In the genomic region with DNA sequence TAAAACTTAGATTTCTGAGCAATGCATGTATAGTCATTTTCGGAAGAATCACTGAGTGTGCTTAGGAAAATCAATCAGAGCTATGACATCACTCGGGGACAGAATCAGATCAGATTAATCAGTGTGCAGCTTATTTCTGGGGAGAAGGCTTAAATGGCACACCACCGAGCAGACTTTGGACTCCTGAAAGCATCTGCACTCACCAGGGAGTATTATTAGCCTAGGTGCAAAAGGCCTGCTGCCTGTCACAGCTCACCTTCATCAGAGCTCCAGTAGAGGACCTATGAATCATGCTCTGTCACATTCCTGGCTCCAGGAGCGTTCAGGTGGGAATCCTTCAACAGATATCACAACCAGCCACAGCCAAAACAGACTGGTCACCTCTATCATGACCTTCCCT, we compare ENCODE assay signal across 24 mouse cellular contexts. TPM values are rescaled to one million over a fixed set of nuclear protein-coding genes. Genes with fewer than 3 reads are reported as not detected.
A peak's percentile ranks its signal among the peaks of the same experiment; 100 is the strongest.
DNase-seq lines count a peak whose midpoint lies in the region; ATAC-seq and TF ChIP-seq lines count a peak whose summit lies in the region.
"Had no signal": no experiment of that assay in that cellular context is flagged by ENCODE, and none has a peak within 500 bp of the region (broad histone marks: within the 10 kb centered on the region; RNA-seq: fewer than 3 reads in every experiment).

No protein-coding gene starts in this region.

- no peak overlapping the region for H3K9ac ChIP-seq in kidney, postnatal 0 days (ENCODE audit: low read depth, low read length)
- no peak overlapping the region for H3K9ac ChIP-seq in intestine, embryonic 15.5 days
- H3K9ac ChIP-seq in intestine, embryonic 16.5 days (ENCODE audit: low read depth, low read length) = no peak overlapping the region
- no peak overlapping the region for H3K9ac ChIP-seq in hindbrain, embryonic 14.5 days
- H3K9ac ChIP-seq: embryonic facial prominence, embryonic 13.5 days; embryonic facial prominence, embryonic 15.5 days; forebrain, embryonic 12.5 days had no signal

- peak; percentile 44; the same call in 1 of the 2 replicates for ATAC-seq in kidney, postnatal 0 days (replicated peaks; ENCODE audit: low FRiP score, low read depth)
- ATAC-seq in intestine, embryonic 15.5 days = peak; percentile 74
- ATAC-seq in intestine, embryonic 16.5 days = peak; percentile 62
- ATAC-seq in hindbrain, embryonic 14.5 days (ENCODE audit: low FRiP score) = no peak
- ATAC-seq: forebrain, embryonic 14.5 days had no signal

- 45% methylated on average over 4 of the region's 4 CpGs for WGBS in kidney, adult 2 months
- WGBS in kidney, postnatal 0 days = 66% methylated on average over 4 of the region's 4 CpGs
- WGBS in intestine, embryonic 15.5 days = 54% methylated on average over 4 of the region's 4 CpGs
- 49% methylated on average over 4 of the region's 4 CpGs for WGBS in intestine, embryonic 16.5 days
- 82% methylated on average over 4 of the region's 4 CpGs for WGBS in hindbrain, embryonic 14.5 days
- 87% methylated on average over 4 of the region's 4 CpGs for WGBS in thymus, adult 2 months

- no peak overlapping the region for H3K4me2 ChIP-seq in kidney, postnatal 0 days (ENCODE audit: low read length)
- H3K4me2 ChIP-seq in intestine, embryonic 15.5 days (replicated peaks) = no peak overlapping the region
- no peak overlapping the region for H3K4me2 ChIP-seq in intestine, embryonic 16.5 days (ENCODE audit: low read depth, low read length)
- no peak overlapping the region for H3K4me2 ChIP-seq in hindbrain, embryonic 14.5 days (replicated peaks)
- H3K4me2 ChIP-seq: embryonic facial prominence, embryonic 13.5 days; embryonic facial prominence, embryonic 15.5 days; forebrain, embryonic 12.5 days had no signal

- no peaks in the 10 kb centered on the region for H3K9me3 ChIP-seq in kidney, postnatal 0 days (replicated peaks; ENCODE audit: low read length)
- no peaks in the 10 kb centered on the region for H3K9me3 ChIP-seq in intestine, embryonic 15.5 days
- H3K9me3 ChIP-seq in intestine, embryonic 16.5 days (ENCODE audit: control insufficient read depth, low read length) = no peaks in the 10 kb centered on the region
- H3K9me3 ChIP-seq in hindbrain, embryonic 14.5 days (ENCODE audit: control insufficient read depth, low read length) = no peaks in the 10 kb centered on the region
- H3K9me3 ChIP-seq: embryonic facial prominence, embryonic 13.5 days; embryonic facial prominence, embryonic 15.5 days; forebrain, embryonic 10.5 days; forebrain, embryonic 12.5 days had no signal

- TF ChIP-seq CTCF in kidney, adult 2 months (conservative IDR thresholded peaks at IDR 0.05; ENCODE audit: insufficient read depth, insufficient read length, low read depth, low read length) = no peak
- no peak for TF ChIP-seq CTCF in kidney, postnatal 0 days (IDR thresholded peaks at IDR 0.05; ENCODE audit: low read depth)
- no peak for TF ChIP-seq CTCF in thymus, adult 2 months (IDR thresholded peaks at IDR 0.05; ENCODE audit: borderline replicate concordance, control insufficient read depth, extremely low read depth, insufficient read depth, low read length, poor library complexity)

- H3K4me3 ChIP-seq in kidney, adult 2 months (ENCODE audit: insufficient read depth, low read depth, low read length) = no peak overlapping the region
- H3K4me3 ChIP-seq in kidney, postnatal 0 days (replicated peaks; ENCODE audit: low read depth, low read length) = no peak overlapping the region
- no peak overlapping the region for H3K4me3 ChIP-seq in intestine, embryonic 15.5 days (replicated peaks)
- no peak overlapping the region for H3K4me3 ChIP-seq in intestine, embryonic 16.5 days (ENCODE audit: low read length)
- H3K4me3 ChIP-seq in hindbrain, embryonic 14.5 days (replicated peaks; ENCODE audit: low read length) = no peak overlapping the region
- H3K4me3 ChIP-seq in thymus, adult 2 months (ENCODE audit: control insufficient read depth, insufficient read depth, low read length) = no peak overlapping the region
- H3K4me3 ChIP-seq: embryonic facial prominence, embryonic 13.5 days; embryonic facial prominence, embryonic 15.5 days; erythroblast, embryonic 14.5 days; forebrain, embryonic 10.5 days; forebrain, embryonic 12.5 days had no signal

- no peak for TF ChIP-seq POLR2A in kidney, adult 2 months (IDR thresholded peaks at IDR 0.05; ENCODE audit: low read depth, low read length)
- TF ChIP-seq POLR2A in thymus, adult 2 months (IDR thresholded peaks at IDR 0.05; ENCODE audit: control insufficient read depth, extremely low read depth, insufficient read depth, low read length, poor library complexity) = no peak

- peaks cover 2% of the 10 kb centered on the region for H3K36me3 ChIP-seq in kidney, adult 2 months (ENCODE audit: control insufficient read depth, insufficient read depth, low read length)
- H3K36me3 ChIP-seq in kidney, postnatal 0 days (ENCODE audit: insufficient read depth, low read length) = no peaks in the 10 kb centered on the region
- no peaks in the 10 kb centered on the region for H3K36me3 ChIP-seq in intestine, embryonic 15.5 days
- no peaks in the 10 kb centered on the region for H3K36me3 ChIP-seq in intestine, embryonic 16.5 days (ENCODE audit: control insufficient read depth, insufficient read depth, low read length)
- no peaks in the 10 kb centered on the region for H3K36me3 ChIP-seq in hindbrain, embryonic 14.5 days (replicated peaks; ENCODE audit: control insufficient read depth, insufficient read depth)
- no peaks in the 10 kb centered on the region for H3K36me3 ChIP-seq in thymus, adult 2 months (ENCODE audit: control insufficient read depth, insufficient read depth, low read length)
- H3K36me3 ChIP-seq: embryonic facial prominence, embryonic 13.5 days; embryonic facial prominence, embryonic 15.5 days; forebrain, embryonic 10.5 days; forebrain, embryonic 12.5 days had no signal

- H3K4me1 ChIP-seq in kidney, adult 2 months (ENCODE audit: control insufficient read depth, insufficient read depth, low read length) = no peaks in the 10 kb centered on the region
- H3K4me1 ChIP-seq in kidney, postnatal 0 days (replicated peaks; ENCODE audit: insufficient read depth, low read length) = no peaks in the 10 kb centered on the region
- H3K4me1 ChIP-seq in intestine, embryonic 15.5 days (replicated peaks) = no peaks in the 10 kb centered on the region
- H3K4me1 ChIP-seq in intestine, embryonic 16.5 days (ENCODE audit: control insufficient read depth, insufficient read depth, low read length) = no peaks in the 10 kb centered on the region
- no peaks in the 10 kb centered on the region for H3K4me1 ChIP-seq in hindbrain, embryonic 14.5 days (replicated peaks; ENCODE audit: control insufficient read depth, insufficient read depth, low read length)
- no peaks in the 10 kb centered on the region for H3K4me1 ChIP-seq in thymus, adult 2 months (replicated peaks; ENCODE audit: control insufficient read depth, insufficient read depth, low read length)
- H3K4me1 ChIP-seq: embryonic facial prominence, embryonic 13.5 days; embryonic facial prominence, embryonic 15.5 days; forebrain, embryonic 10.5 days; forebrain, embryonic 12.5 days had no signal

- no peak overlapping the region for H3K27ac ChIP-seq in kidney, adult 2 months (ENCODE audit: insufficient read depth, low read depth, low read length)
- H3K27ac ChIP-seq in kidney, postnatal 0 days = no peak overlapping the region
- H3K27ac ChIP-seq in intestine, embryonic 15.5 days = no peak overlapping the region
- H3K27ac ChIP-seq in intestine, embryonic 16.5 days (ENCODE audit: low read length) = no peak overlapping the region
- no peak overlapping the region for H3K27ac ChIP-seq in hindbrain, embryonic 14.5 days
- H3K27ac ChIP-seq in thymus, adult 2 months (ENCODE audit: control insufficient read depth, insufficient read depth, low read length) = no peak overlapping the region
- H3K27ac ChIP-seq: embryonic facial prominence, embryonic 13.5 days; embryonic facial prominence, embryonic 15.5 days; forebrain, embryonic 10.5 days; forebrain, embryonic 12.5 days had no signal

- DNase-seq in kidney, adult 2 months = peak; percentile 39
- no peak for DNase-seq in kidney, postnatal 25 days
- no peak for DNase-seq in kidney, postnatal 0 days (ENCODE audit: low spot score)
- no peak for DNase-seq in kidney, postnatal 14 days
- no peak for DNase-seq in hindbrain, embryonic 14.5 days (ENCODE audit: low spot score)
- DNase-seq in thymus, adult 2 months = no peak
- DNase-seq: adrenal gland, adult 2 months; adrenal gland, postnatal 10 days; adrenal gland, postnatal 25 days; cerebellum, adult 11 months; cerebellum, adult 18-20 months; cerebellum, adult 8-10 months; cerebellum, adult 9-11 months; cerebellum, postnatal 14 days; cerebellum, postnatal 36 days; embryo, embryonic 11 days had no signal

- no peaks in the 10 kb centered on the region for H3K27me3 ChIP-seq in kidney, adult 2 months (replicated peaks; ENCODE audit: control insufficient read depth, insufficient read depth, low read length)
- no peaks in the 10 kb centered on the region for H3K27me3 ChIP-seq in kidney, postnatal 0 days (ENCODE audit: insufficient read depth, low read length)
- H3K27me3 ChIP-seq in intestine, embryonic 15.5 days (replicated peaks) = no peaks in the 10 kb centered on the region
- no peaks in the 10 kb centered on the region for H3K27me3 ChIP-seq in intestine, embryonic 16.5 days (replicated peaks; ENCODE audit: control insufficient read depth, insufficient read depth, low read length)
- H3K27me3 ChIP-seq in hindbrain, embryonic 14.5 days (ENCODE audit: control insufficient read depth, insufficient read depth, low read length) = no peaks in the 10 kb centered on the region
- H3K27me3 ChIP-seq in thymus, adult 2 months (ENCODE audit: control insufficient read depth, insufficient read depth, low read length) = no peaks in the 10 kb centered on the region
- H3K27me3 ChIP-seq: embryonic facial prominence, embryonic 13.5 days; embryonic facial prominence, embryonic 15.5 days had no signal

RNA-seq across cellular contexts. Expression of gene Efnb1, which starts 59.5 kb away (rescaled TPM):
- 27.6 and 30.4 TPM in 2 replicates for polyA plus RNA-seq in kidney, adult 2 months (2012; rRNA removed)
- polyA plus RNA-seq in kidney, postnatal 0 days (2015; fragmentation: Nextera tagmentation; extraction: Ambion mirVana) = 51.2 and 64.4 TPM in 2 replicates
- polyA plus RNA-seq in intestine, embryonic 15.5 days (2015; fragmentation: Nextera tagmentation; extraction: Ambion mirVana) = 30.8 and 31.4 TPM in 2 replicates
- polyA plus RNA-seq in intestine, embryonic 16.5 days (2015; fragmentation: Nextera tagmentation; extraction: Ambion mirVana) = 18.3 and 19.4 TPM in 2 replicates
- polyA plus RNA-seq in hindbrain, embryonic 14.5 days (2014; fragmentation: Nextera tagmentation; extraction: Ambion mirVana) = 19.3 and 19.6 TPM in 2 replicates
- 8.9 and 9.6 TPM in 2 replicates for polyA plus RNA-seq in thymus, adult 2 months (2012; rRNA removed)
